Mouse (Mus musculus): Measurements from ENCODE around the gene Smug1.
A peak's percentile ranks its signal among the peaks of the same experiment; 100 is the strongest.

Gene Smug1

DNA sequence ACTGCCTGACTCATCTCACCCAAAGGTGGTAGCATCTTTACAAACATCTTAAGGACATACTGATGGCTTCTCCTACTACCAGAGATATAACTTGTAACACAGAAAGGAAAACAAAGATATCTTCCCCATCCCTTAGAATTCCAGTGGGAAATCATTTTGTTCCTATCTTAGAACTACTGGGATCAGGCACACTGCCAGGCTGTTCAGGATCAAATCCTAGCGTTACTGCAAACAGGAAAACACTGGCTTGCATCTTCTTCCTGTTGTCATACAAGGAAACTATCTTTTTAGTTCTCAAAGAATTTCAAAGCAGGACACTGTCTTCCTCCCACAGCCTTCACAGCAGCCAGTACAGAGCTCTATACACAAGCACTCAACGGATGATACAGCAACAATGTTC is 26.7 kb upstream of the Smug1 start:
- no peak for TF ChIP-seq POU5F1 (IDR thresholded peaks at IDR 0.05; ENCODE audit: borderline replicate concordance, low read length)
- TF ChIP-seq NANOG (IDR thresholded peaks at IDR 0.05; ENCODE audit: borderline replicate concordance, low read length) = no peak
- no peak for TF ChIP-seq CTCF (conservative IDR thresholded peaks at IDR 0.05; ENCODE audit: low read length)
- Histone ChIP-seq H3K36me3 (ENCODE audit: insufficient read depth, low read length) (peaks cover 99% of the 10 kb centered on the region), H3K27me3 (ENCODE audit: insufficient read depth, low read length) (no peaks in the 10 kb centered on the region), H3K4me3 (replicated peaks; ENCODE audit: low read length) (no peak overlapping the region), H3K9me3 (ENCODE audit: low read length) (no peaks in the 10 kb centered on the region), H3K4me1 (replicated peaks; ENCODE audit: low read depth, low read length) (peaks cover 52% of the 10 kb centered on the region)

DNA sequence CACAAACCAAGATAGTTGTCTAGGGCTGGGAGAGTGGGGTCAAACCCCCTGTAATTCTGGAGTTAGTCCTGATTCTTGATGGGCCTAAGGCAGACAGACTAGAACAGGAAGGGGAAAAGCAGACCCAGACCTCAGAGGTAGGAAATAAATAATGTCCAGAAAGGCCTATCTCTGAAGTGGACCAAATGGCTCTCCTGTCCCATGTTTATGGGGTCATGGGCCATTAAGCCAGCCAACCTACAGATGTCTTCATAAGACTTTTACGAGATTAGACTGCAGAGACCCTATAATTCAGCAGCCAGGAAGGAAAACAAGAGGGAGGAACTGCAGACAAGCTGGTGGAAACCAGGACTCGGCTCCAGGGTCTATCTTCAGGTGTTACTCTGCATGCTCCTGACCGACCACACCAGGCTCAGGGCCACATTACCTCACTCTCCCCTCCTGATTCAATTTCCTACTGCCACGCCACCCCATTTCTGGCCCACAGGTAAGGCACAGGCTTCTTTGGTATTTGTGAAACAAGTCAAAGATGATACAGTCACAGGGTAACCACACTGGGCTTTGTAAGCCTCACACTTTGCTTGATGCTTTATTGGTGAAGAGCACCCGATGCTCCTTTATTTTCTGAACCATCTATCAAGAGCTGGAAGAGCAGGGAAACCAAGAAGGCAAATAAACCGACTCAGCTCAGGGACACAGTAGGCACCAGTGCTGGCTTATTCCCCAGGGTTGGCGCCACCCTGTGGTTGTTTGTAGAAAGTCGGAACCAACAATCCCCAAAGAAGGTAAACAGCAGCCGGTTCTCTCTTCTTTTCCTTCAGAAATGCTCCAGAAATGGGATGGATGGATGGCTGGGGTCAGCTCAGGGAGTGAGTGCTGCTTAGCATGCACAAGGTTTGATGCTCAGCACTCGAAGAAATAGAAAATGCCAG is 23.9 kb upstream of the Smug1 start:
- Histone ChIP-seq H3K9me3 (ENCODE audit: low read length) (no peaks in the 10 kb centered on the region), H3K4me3 (replicated peaks; ENCODE audit: low read length) (no peak overlapping the region), H3K4me1 (replicated peaks; ENCODE audit: low read depth, low read length) (peaks cover 63% of the 10 kb centered on the region), H3K36me3 (ENCODE audit: insufficient read depth, low read length) (peaks cover 80% of the 10 kb centered on the region), H3K27me3 (ENCODE audit: insufficient read depth, low read length) (no peaks in the 10 kb centered on the region)
- TF ChIP-seq CTCF (conservative IDR thresholded peaks at IDR 0.05; ENCODE audit: low read length) (peak; percentile 73), POU5F1 (IDR thresholded peaks at IDR 0.05; ENCODE audit: borderline replicate concordance, low read length) (no peak), NANOG (IDR thresholded peaks at IDR 0.05; ENCODE audit: borderline replicate concordance, low read length) (no peak)

DNA sequence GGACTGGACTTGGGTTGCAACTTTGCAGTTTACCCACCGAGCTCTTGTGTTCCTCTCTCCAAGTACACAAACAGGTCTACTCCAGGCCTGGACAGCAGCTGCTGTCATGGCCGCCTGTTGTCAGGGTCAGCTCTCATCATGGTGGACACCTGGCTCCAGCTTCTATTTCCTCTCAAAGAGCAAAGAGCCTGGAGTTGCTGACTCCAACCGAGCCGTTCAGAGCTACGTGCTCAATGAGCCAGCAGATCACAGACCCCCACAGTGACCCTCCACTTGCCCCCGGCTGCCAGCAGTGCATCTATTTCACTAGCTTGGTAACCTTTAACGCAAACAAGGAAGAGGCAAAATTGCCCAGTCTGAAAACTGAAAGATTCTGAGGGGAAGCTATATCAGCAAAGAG is 23.2 kb upstream of the Smug1 start:
- no peak overlapping the region for H3K4me3 ChIP-seq (replicated peaks; ENCODE audit: low read length)
- H3K27me3 ChIP-seq (ENCODE audit: insufficient read depth, low read length) = peaks cover under 1% of the 10 kb centered on the region; the same call in 1 of the 2 replicates
- H3K4me1 ChIP-seq (replicated peaks; ENCODE audit: low read depth, low read length) = peaks cover 67% of the 10 kb centered on the region
- TF ChIP-seq NANOG (IDR thresholded peaks at IDR 0.05; ENCODE audit: borderline replicate concordance, low read length) = no peak
- no peak for TF ChIP-seq CTCF (conservative IDR thresholded peaks at IDR 0.05; ENCODE audit: low read length)
- TF ChIP-seq POU5F1 (IDR thresholded peaks at IDR 0.05; ENCODE audit: borderline replicate concordance, low read length) = no peak
- H3K36me3 ChIP-seq (ENCODE audit: insufficient read depth, low read length) = peaks cover 73% of the 10 kb centered on the region
- H3K9me3 ChIP-seq (ENCODE audit: low read length) = no peaks in the 10 kb centered on the region

DNA sequence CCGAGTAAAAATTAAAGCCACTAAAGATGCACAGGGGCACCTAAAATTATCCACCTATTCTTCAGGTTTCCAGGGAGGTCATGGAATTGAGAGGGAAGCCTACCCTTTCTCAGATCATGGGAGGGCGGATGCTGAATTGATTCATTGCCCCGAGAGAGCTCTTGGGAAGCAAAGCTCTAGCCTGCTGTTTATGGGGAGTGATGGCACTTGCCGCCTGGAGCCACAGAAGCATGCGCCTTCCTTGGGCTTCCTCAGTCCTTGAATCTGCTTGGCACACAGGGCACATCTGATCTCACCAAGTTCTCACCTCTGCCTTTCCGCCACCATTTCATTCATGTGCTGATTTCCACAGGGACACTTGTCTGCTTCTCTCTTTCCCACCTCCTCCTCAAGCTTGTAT is 20.9 kb upstream of the Smug1 start:
- H3K4me3 ChIP-seq (replicated peaks; ENCODE audit: low read length) = no peak overlapping the region
- H3K4me1 ChIP-seq (replicated peaks; ENCODE audit: low read depth, low read length) = peaks cover 70% of the 10 kb centered on the region
- TF ChIP-seq NANOG (IDR thresholded peaks at IDR 0.05; ENCODE audit: borderline replicate concordance, low read length) (no peak), CTCF (conservative IDR thresholded peaks at IDR 0.05; ENCODE audit: low read length) (no peak), POU5F1 (IDR thresholded peaks at IDR 0.05; ENCODE audit: borderline replicate concordance, low read length) (no peak)
- H3K27me3 ChIP-seq (ENCODE audit: insufficient read depth, low read length) = peaks cover 22% of the 10 kb centered on the region
- no peaks in the 10 kb centered on the region for H3K9me3 ChIP-seq (ENCODE audit: low read length)
- H3K36me3 ChIP-seq (ENCODE audit: insufficient read depth, low read length) = peaks cover 50% of the 10 kb centered on the region

DNA sequence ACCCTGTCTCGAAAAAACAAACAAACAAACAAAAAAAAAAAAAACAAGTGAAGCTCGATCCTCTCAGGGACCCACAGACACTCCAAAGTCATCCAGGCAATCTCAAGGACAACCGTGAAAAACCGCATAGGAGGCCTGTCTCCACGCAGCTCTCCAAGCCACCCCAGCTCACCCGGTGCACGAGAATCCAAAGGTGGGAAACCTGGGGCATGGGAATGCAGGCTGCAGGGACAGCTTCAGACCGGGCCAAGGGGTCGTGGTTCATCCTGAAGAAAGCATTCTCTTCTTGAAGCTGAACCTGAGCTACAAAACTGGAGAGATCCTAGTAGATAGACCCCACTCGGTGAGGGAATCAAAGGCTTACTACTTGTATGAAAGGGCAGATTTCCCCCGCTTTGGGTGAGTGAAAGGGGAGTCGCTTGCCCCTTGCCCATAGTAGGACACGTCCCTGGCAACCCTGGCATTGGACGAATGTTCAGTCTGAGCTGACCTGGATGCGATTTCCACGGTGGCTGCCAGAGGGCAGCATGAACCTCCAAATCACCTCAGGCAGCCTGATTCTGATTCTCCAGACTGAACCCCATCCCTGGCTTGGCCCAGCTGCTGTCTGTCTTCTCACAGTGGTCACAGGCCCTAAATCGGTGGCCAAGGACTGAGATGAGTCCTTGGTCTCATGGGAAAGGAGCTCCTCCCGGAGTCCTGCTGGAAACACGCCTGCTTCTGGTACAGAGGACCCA is 18.7 kb upstream of the Smug1 start:
- no peak for TF ChIP-seq NANOG (IDR thresholded peaks at IDR 0.05; ENCODE audit: borderline replicate concordance, low read length)
- TF ChIP-seq POU5F1 (IDR thresholded peaks at IDR 0.05; ENCODE audit: borderline replicate concordance, low read length) = no peak
- peak; percentile 40 for TF ChIP-seq CTCF (conservative IDR thresholded peaks at IDR 0.05; ENCODE audit: low read length)
- Histone ChIP-seq H3K4me3 (replicated peaks; ENCODE audit: low read length) (no peak overlapping the region), H3K36me3 (ENCODE audit: insufficient read depth, low read length) (peaks cover 28% of the 10 kb centered on the region), H3K4me1 (replicated peaks; ENCODE audit: low read depth, low read length) (peaks cover 62% of the 10 kb centered on the region), H3K27me3 (ENCODE audit: insufficient read depth, low read length) (peaks cover 38% of the 10 kb centered on the region), H3K9me3 (ENCODE audit: low read length) (no peaks in the 10 kb centered on the region)

DNA sequence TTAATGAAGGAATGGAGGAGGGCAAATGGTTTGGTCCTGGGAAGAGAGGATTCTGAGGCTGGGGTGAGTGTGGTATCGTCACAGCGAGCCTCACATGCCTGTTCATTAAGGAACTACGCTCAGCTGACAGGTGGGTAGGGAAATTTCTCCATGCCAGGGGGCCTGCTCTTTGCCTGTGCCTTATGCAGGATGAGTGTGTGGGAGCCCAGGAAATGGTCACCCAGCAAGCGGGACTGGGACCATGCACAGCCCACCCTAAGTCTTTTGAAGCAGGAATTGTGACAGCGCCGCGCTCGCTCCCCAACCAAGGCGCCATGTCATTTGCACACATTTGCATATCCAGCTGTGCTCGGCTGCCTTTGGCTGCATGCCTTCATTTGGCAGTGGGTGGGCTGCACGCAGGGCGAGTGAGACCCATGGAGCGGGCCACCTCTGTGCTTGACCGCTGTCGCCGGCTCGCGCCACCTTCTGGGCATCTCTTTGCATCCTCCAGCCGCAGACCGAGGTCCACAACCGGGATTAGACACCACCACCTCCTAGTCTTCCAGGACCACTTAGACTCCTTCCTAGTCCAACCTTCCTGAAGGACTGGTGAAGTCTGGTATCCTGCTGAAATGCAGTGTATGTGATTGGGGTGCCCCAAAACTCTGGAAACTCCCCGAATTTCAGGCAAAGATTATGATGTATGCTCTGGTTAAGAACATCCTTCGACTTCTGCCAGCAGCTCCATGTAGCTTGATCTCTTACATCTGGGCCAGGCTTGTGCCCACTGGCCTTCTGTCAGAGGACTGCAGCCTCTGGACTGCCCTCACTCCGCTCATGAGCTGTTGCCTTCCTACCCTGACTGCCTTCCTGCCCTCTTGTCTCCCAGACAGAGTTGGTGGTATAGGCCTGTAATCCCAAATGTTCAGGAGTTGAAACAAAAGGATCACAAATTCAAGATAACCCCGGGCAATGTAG is 17.0 kb upstream of the Smug1 start:
- peaks cover 55% of the 10 kb centered on the region for H3K27me3 ChIP-seq (ENCODE audit: insufficient read depth, low read length)
- TF ChIP-seq POU5F1 (IDR thresholded peaks at IDR 0.05; ENCODE audit: borderline replicate concordance, low read length) (peak; percentile 39; the same call in 1 of the 2 replicates), NANOG (IDR thresholded peaks at IDR 0.05; ENCODE audit: borderline replicate concordance, low read length) (no peak), CTCF (conservative IDR thresholded peaks at IDR 0.05; ENCODE audit: low read length) (no peak)
- peaks cover 48% of the 10 kb centered on the region for H3K4me1 ChIP-seq (replicated peaks; ENCODE audit: low read depth, low read length)
- peak overlapping the region; percentile 75 for H3K4me3 ChIP-seq (replicated peaks; ENCODE audit: low read length)
- peaks cover 13% of the 10 kb centered on the region for H3K36me3 ChIP-seq (ENCODE audit: insufficient read depth, low read length)
- no peaks in the 10 kb centered on the region for H3K9me3 ChIP-seq (ENCODE audit: low read length)

DNA sequence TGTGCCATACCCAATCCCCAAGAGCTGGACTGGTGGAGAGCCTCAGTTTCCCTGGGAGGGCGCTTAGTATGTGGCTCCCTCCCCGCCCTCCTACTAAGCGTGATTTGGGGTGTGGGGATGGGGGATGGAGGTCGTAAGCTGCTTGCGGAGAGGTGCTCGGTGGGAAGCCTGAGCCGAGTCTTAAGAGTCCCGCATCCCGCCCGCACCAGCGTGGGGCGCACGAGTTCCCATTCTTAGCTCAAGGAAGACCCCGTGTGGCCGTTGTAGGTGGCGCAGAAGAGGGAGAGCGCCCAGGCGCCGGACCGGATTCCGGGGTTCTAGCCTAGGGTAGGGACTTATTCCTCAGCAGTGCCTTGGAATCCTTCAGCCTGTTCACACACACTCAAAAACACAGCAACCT is 16.2 kb upstream of the Smug1 start:
- no peak for TF ChIP-seq POU5F1 (IDR thresholded peaks at IDR 0.05; ENCODE audit: borderline replicate concordance, low read length)
- TF ChIP-seq CTCF (conservative IDR thresholded peaks at IDR 0.05; ENCODE audit: low read length) = peak; percentile 51
- no peak for TF ChIP-seq NANOG (IDR thresholded peaks at IDR 0.05; ENCODE audit: borderline replicate concordance, low read length)
- Histone ChIP-seq H3K4me1 (replicated peaks; ENCODE audit: low read depth, low read length) (peaks cover 52% of the 10 kb centered on the region), H3K27me3 (ENCODE audit: insufficient read depth, low read length) (peaks cover 62% of the 10 kb centered on the region), H3K9me3 (ENCODE audit: low read length) (no peaks in the 10 kb centered on the region), H3K4me3 (replicated peaks; ENCODE audit: low read length) (peak overlapping the region; percentile 75), H3K36me3 (ENCODE audit: insufficient read depth, low read length) (peaks cover 5% of the 10 kb centered on the region)
